Mouse (Mus musculus) adrenal gland, postnatal 10 days (tissue): Measurements from ENCODE around the gene Igfbpl1. TPM values are rescaled to one million over a fixed set of nuclear protein-coding genes. Genes with fewer than 3 reads are reported as not detected.

Source experiments
- DNase-seq: peaks from one replicate; pipeline ENCODE4 v3.0.0; 2021; ENCODE audit warnings: mixed read lengths
- long read RNA-seq, 2 experiments: library from polyadenylated mRNA; stranded (forward); transcript quantifications; one replicate each; pipeline ENCODE4 v2.0.0; 2021
- total RNA-seq, 2 experiments: library from RNA; stranded (reverse); gene quantifications; 2 replicates each; pipeline ENCODE4 v1.2.3; 2021

Gene Igfbpl1
- total RNA-seq, result under 1 TPM in 1 of 2 experiments, not detected in 1; 0.12 TPM
- long read RNA-seq, experiment 1, result 0 reads
- long read RNA-seq, experiment 2, result 0 reads

DNA sequence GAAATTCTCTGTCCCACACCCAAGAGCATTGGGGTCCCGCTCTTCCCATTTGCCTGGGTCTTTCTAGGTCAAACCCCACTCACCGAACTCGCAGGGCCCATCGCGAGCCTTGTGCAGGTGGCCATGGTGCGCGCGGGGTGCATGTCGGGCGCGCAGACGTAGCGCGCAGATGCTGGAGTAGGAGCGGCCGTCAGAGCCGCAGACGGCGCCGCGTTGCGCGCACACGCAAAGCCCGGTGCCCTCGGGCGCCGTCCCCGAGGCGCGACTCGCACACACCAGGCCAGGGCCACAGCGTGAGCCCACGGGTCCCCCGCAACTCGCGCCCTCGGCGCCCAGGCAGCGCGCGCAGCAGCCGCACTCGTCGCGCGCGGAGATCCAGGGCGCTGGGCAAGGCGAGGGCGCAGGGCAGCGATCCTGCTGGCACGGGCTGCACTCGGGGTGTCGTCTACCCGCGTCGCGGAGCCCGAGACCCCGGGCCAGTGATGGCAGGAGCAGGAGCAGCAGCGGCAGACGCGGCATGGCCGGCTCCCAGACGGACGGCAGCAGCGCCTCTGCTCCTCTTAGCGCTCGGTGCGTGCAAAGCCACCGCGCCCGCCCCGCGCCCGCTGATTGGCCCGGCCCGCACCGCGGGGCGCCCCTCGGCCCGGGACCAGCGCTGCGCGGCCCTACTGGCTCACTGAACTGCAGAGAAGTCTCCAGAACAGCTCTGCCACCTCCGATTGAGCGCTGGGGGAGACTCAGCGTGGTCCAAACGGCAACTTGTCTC lies at the start of gene Igfbpl1:
Igfbpl1 (minus strand) TSS at position 649 of the 766 bp plus-strand sequence.
- no peak for DNase-seq

DNA sequence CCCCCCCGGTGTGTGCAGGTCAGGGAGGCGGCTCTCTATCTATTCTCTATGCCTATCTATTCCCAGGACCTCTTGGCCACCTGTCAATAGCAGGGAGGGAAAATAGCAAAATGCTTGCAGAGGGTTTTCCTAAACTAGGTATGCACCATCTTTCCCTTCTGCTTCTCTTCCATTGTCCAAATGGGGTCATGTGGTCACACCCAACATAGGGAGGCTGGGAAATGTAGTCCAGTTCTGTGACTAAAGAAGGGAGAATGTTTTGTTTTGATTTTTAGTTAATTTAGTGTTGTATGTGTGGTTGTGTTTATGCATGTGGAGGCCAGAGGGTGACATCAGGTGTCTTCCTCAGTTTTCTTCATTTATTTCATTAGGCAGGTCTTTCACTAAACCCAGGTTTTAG lies 45.4 kb upstream of the Igfbpl1 start:
- no peak for DNase-seq

DNA sequence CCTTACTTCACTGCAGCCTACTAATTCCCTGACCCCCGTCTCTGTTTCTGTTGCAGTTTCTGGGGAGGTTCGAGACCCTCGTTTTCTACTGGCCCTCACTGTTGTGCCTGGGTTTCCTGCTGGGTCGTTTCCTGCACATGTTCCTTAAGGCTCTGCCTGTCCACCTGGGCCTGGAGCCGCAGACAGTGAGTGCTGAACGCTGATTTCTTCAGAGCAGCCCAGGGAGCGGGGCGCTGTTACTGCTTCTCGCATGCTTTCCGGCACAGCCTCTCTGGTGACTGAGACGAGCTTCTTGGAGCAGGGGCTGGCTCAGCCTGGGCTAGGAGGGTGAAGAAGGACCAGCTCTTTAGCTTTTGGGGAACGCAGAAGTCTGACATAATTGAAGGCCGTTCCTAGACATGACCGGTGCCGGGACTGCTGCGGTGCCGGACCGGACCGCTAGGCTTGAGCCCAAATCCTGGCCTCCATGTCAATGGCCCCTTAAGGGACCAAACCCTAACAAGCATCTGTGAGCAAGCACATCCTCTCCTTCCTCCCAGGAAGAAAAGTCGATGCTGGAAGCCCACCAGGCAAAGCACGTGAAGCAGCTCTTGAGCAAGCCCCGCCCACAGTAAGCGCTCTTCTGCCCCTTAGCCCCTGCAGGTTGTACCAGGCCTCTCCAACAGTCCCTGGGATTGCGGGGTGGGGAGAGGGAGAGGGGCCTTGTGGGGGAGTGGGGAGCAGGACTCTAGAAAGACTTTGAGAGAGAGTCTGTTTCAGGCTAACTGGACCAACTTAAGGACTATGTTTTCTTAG lies 42.5 kb upstream of the Igfbpl1 start:
- DNase-seq, result no peak

DNA sequence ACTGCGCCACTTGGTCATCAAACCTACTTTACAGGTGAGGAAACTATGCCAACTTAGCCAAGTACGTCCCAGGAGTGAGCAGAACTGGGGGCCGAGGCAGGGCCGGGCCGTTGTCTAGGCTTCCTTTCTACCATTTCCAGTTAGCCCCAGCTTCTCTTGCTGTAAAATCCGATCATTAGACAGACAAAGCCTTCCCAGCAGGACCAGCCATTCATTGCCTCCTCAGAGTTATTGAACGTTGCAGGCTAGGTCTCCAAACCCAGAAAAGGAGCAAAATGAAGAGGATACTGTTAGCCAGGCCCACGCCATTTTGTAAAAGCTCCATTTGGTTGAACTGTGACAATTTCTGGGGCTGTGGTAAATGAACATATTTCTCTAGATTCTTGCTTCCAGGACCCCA lies 40.7 kb upstream of the Igfbpl1 start:
- no peak for DNase-seq

DNA sequence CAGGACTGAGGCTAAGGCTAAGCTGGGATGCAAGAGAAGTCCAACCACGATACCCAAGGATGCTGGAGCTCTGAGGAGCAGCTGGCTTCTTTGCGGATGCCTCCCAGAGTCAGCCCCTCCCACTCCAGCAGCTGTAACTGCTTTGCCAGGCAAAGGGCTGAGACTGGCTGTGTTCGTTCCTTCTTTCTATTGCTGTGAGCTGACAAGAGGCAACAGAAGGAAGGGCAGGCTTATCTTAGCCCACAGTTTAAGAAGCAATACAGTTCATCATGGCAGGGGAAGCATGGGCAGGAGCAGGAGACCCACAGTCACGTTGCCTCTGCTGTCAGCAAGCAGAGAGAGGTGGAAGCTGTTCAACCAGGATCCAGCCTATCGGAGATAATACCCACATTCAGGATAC lies 34.4 kb upstream of the Igfbpl1 start:
- DNase-seq, result no peak

DNA sequence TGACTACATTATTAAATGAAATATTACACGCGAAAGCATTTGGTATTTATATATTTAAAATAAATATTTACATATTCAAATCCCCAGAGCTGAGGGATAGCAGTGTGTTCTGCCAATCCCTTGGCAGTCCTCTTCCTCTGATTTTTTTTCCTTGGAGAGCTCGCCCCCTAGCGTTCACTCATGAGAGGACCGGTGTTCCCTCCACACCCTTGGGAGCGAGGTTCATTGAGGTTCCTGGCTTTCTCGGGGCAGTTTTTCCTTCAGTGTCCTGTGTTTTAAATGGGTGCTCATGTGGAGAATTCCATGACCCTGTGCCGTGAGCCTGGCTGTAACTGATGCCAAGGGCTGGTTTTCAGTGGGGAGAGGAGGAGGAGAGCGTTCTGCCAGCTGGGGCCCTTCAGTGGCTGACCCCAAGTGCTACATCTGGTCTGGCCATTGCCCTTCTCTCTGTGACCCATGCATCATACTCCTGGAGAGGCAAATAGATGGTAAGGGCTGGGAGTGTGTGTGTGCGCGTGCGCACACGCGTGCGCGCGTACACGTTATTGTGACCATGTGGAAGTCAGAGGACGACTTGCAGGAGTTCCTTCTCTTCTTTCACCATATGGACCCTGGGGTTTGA lies 29.2 kb upstream of the Igfbpl1 start:
- DNase-seq, result peak; percentile 87

DNA sequence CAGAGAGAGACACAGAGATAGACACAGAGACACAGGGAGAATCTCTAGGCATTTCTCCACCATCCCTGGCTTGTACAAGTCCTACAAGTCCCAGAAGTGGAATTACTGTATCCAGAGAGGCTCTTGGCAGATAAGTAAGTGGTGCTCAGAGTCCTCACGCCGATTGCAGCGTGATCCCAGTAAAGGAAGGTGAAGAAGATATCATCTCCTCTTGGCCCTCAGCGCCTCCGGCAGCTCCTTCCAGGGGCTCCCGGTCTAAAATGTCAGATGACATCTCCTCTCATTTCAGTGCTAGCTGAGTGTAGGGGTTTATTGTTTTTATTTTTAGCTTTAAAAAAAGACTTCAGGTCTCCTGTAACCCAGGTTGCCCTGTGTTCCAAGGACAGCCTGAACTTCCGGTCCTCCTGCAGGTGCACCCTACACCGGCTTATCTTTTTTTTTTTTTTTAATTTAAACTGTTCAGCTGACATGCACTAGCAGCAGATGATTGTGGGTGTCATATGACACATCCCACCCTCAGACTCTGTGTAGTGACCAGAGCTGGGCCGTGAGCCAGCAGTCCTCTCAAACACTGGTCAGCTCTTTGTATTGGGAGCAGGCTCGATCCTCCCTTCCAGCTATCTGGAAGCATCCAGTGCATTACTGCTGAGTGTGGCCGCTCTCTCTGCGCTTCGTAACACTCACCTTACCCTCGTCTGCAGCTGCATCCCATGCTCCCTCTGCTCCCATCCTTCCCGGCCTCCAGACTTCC lies 26.9 kb upstream of the Igfbpl1 start:
- DNase-seq, result no peak

DNA sequence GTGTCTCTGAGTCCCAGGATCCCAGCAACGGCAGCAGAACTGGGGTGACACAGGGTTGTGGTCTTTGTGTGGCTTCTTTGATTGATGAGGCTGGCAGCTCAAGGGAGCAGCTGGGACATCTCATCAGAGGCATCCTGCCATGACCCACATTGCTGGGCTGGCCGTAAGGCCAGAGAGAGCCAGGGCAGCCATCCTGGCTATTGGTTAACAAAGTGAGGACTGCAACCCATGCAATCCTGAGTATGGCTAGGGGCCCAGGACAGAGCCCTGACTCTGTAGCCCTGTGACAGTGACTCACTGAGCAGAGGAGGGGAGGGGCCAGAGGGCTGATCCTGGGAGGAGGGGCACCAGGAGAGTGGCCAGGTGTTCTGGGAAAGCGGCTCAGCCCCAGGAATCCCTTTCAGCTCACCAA lies 24.9 kb upstream of the Igfbpl1 start:
- DNase-seq, result peak; percentile 59

DNA sequence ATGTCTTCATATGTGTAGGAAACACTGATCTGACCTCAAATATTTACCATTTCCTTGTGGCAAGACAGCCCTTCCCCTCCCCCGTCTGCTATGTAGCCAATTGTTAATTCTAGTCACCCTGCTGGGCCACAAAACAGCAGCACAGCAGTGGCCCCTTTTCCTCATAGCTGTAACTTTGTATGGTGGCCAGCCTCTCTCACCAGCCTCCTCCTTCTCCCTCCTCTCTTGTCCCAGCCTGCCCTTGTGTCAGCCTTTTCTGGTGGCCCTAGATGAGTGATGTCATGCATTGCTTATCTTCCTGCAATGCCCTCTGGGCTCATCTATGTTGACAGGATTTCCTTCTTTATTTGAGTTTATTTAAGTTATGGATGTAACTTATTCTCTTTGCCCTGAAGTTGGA lies 22.7 kb upstream of the Igfbpl1 start:
- no peak for DNase-seq

DNA sequence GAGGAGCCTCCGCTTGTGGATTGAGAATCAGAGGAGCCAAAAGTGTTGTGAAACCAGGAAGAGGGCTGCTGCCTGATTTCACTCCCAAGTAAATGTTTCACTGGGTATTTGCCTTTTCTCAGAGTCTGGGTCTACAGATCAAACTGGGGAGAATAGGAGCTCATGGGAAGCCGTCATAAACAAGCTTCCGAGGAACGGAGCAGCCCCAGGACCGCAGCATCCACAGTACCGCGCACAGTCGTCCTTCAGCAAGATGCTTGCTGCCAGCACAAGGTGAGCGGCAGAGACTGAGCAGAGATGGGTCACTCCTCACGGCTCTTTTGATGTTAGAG lies 22.1 kb upstream of the Igfbpl1 start:
- no peak for DNase-seq

DNA sequence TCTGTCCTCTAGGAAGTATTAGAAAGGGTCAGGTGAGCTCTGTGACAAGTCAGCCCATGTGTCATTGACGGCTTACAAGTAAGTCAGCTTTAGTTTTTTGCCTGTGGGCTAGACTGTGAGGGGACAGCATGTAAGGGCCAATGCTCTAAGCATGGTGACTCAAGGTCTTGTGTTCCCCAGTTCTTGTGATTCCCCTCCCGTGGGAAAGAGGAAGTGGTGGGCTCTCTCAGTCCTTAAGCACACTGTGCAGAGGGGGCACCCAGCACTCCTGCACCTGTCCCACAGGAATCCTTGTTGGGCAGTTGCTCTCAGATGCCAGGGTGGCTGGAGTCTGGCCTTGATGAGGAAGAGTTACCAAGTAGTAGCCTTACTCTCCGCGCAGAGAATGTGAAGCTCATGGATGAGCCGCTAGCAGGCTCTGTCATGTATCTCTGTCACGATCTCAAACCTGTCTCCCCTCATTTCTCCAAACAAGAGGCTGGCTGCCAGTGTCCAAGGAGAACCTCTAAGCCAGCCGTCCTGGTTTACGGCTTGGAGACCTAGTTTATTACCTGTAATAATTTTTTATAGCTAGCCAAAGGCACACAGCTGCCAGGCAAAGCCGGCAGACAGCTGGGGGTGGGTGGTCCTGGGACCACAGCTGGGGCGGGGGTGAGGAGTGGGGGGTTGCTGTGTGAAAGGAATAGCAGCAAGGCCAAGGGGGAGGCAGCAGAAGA lies 21.5 kb upstream of the Igfbpl1 start, which contains the start of gene Stra6l:
Stra6l (plus strand) TSS at position 556 of the 716 bp plus-strand sequence.
- no peak for DNase-seq

DNA sequence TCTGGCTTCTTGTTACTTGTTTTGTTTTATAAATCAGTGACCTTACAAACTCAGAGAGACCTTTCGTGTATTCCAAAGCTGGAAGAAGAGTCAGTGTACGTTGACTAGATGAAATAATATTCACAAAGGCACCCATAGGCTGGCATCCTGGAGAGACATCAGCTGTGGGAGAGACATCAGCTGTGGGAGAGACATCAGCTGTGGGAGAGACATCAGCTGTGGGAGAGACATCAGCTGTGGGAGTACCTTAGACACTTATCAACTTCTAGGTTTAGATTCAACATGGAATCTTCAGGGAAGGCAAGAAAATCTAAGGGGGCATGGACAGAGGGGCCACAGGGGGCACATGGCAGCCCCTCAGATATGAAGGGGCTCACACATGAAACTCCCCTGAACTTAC lies 19.5 kb upstream of the Igfbpl1 start:
- no peak for DNase-seq

DNA sequence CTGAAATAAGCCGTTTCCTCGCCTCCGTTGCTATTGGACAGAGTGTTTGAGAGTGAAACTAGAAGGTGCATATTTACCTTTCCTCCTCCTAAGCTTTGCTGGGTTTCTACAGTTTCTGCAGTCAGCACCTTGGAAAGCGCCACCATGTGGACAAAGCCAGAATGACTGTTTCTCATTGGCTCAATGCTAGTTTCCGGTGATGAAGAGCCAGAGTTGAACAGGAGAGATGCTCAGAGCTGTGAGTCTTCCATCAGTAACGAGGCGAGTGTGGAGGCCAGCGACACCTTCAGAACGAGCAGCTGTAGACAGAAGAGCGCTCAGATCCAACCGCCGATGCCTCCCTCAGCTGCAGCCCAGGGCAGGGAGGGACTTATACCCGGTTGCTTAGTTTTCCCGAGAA lies 17.6 kb upstream of the Igfbpl1 start:
- peak; percentile 56 for DNase-seq

DNA sequence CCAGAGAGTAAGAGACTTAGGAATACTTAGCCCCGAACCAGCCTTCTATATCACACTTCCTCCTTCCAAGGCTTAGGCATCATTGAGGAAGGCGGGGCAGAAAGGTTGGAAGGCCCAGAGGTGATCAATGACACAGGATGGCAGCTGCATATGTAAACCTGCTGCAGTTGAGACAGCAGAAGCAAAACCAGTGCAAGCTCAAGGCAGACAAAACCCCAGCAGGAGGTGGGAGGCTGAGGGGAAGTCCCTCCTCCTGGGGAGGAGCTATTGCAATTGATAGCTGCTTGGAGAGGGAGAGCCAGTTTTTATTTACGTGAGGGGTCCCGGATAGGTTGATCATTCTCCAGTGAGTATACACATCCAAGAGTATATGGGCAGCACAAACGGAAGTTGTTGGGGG lies 6.7 kb upstream of the Igfbpl1 start:
- DNase-seq, result no peak

DNA sequence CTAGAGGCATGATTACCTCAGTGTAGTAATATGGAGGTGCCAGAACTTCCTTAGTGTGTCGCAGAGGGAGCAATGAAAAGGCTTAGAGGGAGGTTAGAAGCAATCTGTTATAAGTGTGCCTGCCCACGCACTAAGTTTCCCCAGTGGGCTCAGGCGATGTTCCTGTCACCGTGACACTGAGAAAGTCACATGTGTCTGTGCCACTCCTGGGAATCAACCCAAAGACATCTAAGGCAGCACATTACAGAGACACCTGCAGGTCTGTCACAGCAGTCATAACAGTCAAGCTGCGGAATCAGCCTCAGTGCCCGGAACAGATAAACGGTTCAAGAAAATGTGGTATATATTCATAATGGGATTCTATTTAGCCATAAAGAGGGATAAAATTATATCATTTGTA lies 5.3 kb upstream of the Igfbpl1 start:
- no peak for DNase-seq

DNA sequence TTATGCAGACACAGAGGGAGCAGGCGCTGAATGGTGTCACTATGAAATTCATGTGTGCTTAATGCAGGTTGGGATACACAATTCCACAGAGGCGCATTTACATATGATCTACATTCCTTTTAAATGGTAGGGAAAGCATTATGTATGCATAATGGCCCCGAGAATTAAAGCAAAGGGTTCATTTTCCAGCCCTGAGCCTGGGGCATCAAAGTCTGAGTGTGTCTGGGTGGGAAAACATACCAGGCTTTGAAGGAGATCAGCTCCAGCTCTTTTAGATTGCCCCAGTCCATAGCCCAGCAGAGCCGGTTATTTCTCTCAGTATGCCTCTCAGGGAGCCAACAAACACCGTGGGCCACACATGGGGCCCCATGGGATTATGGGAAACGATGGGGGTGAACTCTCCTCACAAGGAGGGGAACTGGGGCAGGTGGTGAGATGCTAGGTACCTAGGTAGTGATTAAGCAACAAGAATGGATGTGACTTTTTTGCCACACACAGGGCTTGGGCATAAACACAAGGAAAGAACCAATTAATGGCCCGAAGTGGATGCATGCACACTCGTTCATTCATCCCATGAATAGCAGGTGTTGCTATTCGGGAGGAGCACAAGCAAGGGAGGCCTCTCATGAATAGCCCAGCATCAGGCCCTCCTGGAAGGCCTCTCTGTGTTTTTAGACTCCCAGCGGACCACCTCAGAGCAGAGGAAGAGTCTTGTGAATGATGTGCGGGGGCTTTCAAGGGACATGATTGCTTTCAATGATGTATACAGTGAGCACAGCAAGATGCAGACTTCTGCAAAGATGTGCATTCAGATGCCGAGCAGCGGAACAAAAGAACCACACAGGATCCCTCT lies 3.4 kb upstream of the Igfbpl1 start:
- DNase-seq, result no peak

DNA sequence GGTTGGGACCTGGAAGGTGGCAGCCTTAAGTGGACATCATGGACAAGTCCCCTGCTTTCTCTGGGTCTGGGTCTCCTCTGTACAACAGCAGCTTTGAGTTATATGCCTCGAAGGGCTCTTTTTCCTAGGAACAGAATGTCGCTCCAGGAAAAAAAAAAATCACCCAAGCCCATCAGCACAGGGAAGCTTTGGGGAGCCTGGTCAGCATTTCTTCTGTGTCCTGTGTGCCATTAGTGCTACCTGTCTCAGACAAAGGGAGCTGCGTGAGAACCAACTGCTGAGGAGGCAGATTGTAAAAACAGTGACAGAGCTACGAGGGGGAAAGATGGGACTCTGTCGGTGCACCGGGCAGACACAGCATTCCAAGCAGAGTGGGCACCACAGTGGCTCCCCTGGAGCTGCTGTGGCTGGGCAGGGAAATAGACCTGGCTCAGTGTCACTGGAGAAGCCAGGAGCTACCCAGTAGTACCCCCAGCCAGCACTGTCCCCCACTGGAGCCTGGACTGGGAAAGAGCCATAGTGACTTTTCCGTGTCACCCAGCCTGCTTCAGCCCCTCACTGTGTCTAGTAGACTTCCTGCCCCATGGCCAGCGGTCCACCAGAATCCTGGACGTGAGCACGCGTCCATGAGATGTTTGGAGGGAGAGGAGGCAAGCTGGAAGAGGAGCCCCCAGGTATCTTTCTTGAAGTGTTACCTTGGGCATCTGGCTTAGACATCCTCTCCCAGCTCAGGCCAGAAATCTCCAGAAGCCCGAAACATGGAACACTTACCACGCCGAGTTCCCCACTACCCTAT lies 1.8 kb downstream of the Igfbpl1 start:
- no peak for DNase-seq

DNA sequence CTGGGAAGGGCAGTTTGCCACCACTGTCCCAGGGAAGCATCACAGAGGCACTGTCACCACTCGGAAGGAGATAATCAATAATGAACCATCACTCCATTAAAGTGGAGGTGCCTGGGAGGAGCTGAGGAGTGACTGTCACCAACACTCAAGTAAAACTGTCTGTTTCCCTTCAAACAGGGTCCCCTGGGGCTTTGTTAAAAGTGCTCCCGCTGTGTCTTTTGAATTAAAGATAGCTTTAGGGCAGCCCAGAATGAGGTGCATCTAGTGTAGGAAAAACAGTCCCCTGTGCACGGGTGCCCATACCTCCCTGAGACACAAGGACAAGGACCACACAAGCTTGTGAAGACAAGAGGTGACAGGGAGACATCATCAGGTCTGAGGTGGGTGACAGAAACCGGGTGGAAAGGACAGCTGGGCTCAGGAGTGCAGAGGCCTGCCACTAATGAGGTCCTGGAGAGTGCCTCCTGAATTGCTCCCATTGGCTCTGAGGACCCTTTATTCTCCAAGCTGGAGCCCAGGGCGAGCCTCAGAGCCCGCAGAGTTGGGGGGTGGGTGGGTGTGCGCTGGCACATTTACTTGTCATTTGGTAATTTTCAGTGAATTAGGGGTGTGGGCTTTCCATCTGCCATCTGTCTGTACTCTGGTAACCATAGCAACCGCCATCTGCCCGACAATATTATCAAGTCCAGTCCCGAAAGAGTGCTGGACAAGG lies 2.5 kb downstream of the Igfbpl1 start:
- DNase-seq, result no peak
